Mouse (Mus musculus) bone marrow macrophage, adult 2 months (primary cell): ENCODE results near the gene Cdh12.

ENCODE experiments used
- CTCF ChIP-seq: IDR thresholded peaks from 2 replicates; pipeline ENCODE4 v1.5.1; 2012; ENCODE audit warnings: low read depth, mild to moderate bottlenecking, low read length, moderate library complexity
- POLR2A ChIP-seq: IDR thresholded peaks from 2 replicates; pipeline ENCODE4 v1.6.1; 2012; ENCODE audit warnings: mild to moderate bottlenecking, low read depth, low read length, borderline replicate concordance

GRCm38 (mm10) chr15:21180191-21180590 lies 731.1 kb downstream of the Cdh12 start:
- TF ChIP-seq CTCF (no peak), POLR2A (no peak)
